Mouse (Mus musculus): ENCODE data around the gene Bahcc1. TPM values are rescaled to one million over a fixed set of nuclear protein-coding genes. Genes with fewer than 3 reads are reported as not detected.

Bahcc1 gene
- 35.0 and 36.9 TPM in 2 replicates for polyA plus RNA-seq (2012; rRNA removed)

GRCm38 (mm10) chr11:120232230-120233097 is at the start of gene Bahcc1:
Bahcc1 (plus strand) TSS chr11:120232947.

Other genes starting within 250 kb of the Bahcc1 start
- gene Aatk, start 185.8 kb upstream of the Bahcc1 start, polyA plus RNA-seq (2012; rRNA removed) = 42.9 and 48.2 TPM in 2 replicates
- gene Cep131, start 146.1 kb upstream of the Bahcc1 start, polyA plus RNA-seq (2012; rRNA removed) = 43.5 and 46.7 TPM in 2 replicates
- gene Tepsin, start 134.2 kb upstream of the Bahcc1 start, polyA plus RNA-seq (2012; rRNA removed) = 47.8 and 48.0 TPM in 2 replicates
- gene Ndufaf8, start 134.0 kb upstream of the Bahcc1 start, polyA plus RNA-seq (2012; rRNA removed) = 34.6 and 38.9 TPM in 2 replicates
- 104 TPM in 2 replicates for gene Slc38a10, start 81.6 kb upstream of the Bahcc1 start, polyA plus RNA-seq (2012; rRNA removed)
- gene Actg1, start 115.6 kb downstream of the Bahcc1 start, polyA plus RNA-seq (2012; rRNA removed) = 1,737 and 2,132 TPM in 2 replicates
- 0.54 and 0.64 TPM in 2 replicates for gene Fscn2, start 128.6 kb downstream of the Bahcc1 start, polyA plus RNA-seq (2012; rRNA removed)
- 84.8 and 87.8 TPM in 2 replicates for gene Faap100, start 145.8 kb downstream of the Bahcc1 start, polyA plus RNA-seq (2012; rRNA removed)
- gene Nploc4, start 204.8 kb downstream of the Bahcc1 start, polyA plus RNA-seq (2012; rRNA removed) = 49.9 and 50.5 TPM in 2 replicates
- 0.14 TPM in 1 of 2 replicates, not detected in the other for gene Tspan10, start 209.7 kb downstream of the Bahcc1 start, polyA plus RNA-seq (2012; rRNA removed)
- gene Pde6g, start 220.6 kb downstream of the Bahcc1 start, polyA plus RNA-seq (2012; rRNA removed) = 0.29 and 0.44 TPM in 2 replicates
- 8.3 and 9.0 TPM in 2 replicates for gene Oxld1, start 225.1 kb downstream of the Bahcc1 start, polyA plus RNA-seq (2012; rRNA removed)
- gene Ccdc137, start 225.2 kb downstream of the Bahcc1 start, polyA plus RNA-seq (2012; rRNA removed) = 34.1 and 34.7 TPM in 2 replicates
- 40.3 and 40.8 TPM in 2 replicates for gene Arl16, start 234.7 kb downstream of the Bahcc1 start, polyA plus RNA-seq (2012; rRNA removed)

Measured in central nervous system, embryonic 14 days (tissue).